In genomic region chr10:80855749-80856073, GRCm38 (mm10) we compare ENCODE assay signal across 8 mouse cellular contexts. TPM values are rescaled to one million over a fixed set of nuclear protein-coding genes. Genes with fewer than 3 reads are reported as not detected.
A peak's percentile ranks its signal among the peaks of the same experiment; 100 is the strongest.
DNase-seq lines count a peak whose midpoint lies in the region; ATAC-seq and TF ChIP-seq lines count a peak whose summit lies in the region.

No protein-coding gene starts in this region.

- peak overlapping the region; percentile 31 for H3K27ac ChIP-seq in cerebellum, adult 2 months (ENCODE audit: insufficient read depth, low read length)
- peak overlapping the region; percentile 92 for H3K27ac ChIP-seq in hindbrain, embryonic 10.5 days
- 0 out of 2 replicates have a peak overlapping the region, but pooled peaks have one; percentile 46 for H3K27ac ChIP-seq in midbrain, embryonic 12.5 days (replicated peaks)

- peak overlapping the region; percentile 89 for H3K9ac ChIP-seq in midbrain, embryonic 12.5 days (replicated peaks)

- no peaks in the 10 kb centered on the region for H3K9me3 ChIP-seq in hindbrain, embryonic 10.5 days
- no peaks in the 10 kb centered on the region for H3K9me3 ChIP-seq in midbrain, embryonic 12.5 days

- no peak for TF ChIP-seq POLR2A in lung, adult 2 months (IDR thresholded peaks at IDR 0.05; ENCODE audit: borderline replicate concordance, extremely low read depth, low read depth, low read length)
- TF ChIP-seq POLR2A in cerebellum, adult 2 months (IDR thresholded peaks at IDR 0.05; ENCODE audit: borderline replicate concordance, insufficient read depth, low read length), result no peak

- peaks cover 31% of the 10 kb centered on the region for H3K36me3 ChIP-seq in hindbrain, embryonic 10.5 days
- peaks cover 26% of the 10 kb centered on the region for H3K36me3 ChIP-seq in midbrain, embryonic 12.5 days

- TF ChIP-seq CTCF in lung, adult 2 months (IDR thresholded peaks at IDR 0.05; ENCODE audit: insufficient read depth, low read length), result no peak
- no peak for TF ChIP-seq CTCF in cerebellum, adult 2 months (IDR thresholded peaks at IDR 0.05; ENCODE audit: borderline replicate concordance, insufficient read depth, low read depth, low read length)

- peak; percentile 8; the same call in 1 of the 2 replicates for ATAC-seq in midbrain, embryonic 12.5 days (ENCODE audit: low FRiP score, low read depth)

- H3K4me2 ChIP-seq in midbrain, embryonic 12.5 days (replicated peaks), result peak overlapping the region; percentile 99

- peaks cover 5% of the 10 kb centered on the region for H3K4me1 ChIP-seq in lung, adult 2 months (ENCODE audit: control insufficient read depth, insufficient read depth, low read length)
- peaks cover 27% of the 10 kb centered on the region for H3K4me1 ChIP-seq in cerebellum, adult 2 months (ENCODE audit: control insufficient read depth, insufficient read depth, low read length)
- peaks cover 54% of the 10 kb centered on the region for H3K4me1 ChIP-seq in hindbrain, embryonic 10.5 days (replicated peaks)
- peaks cover 36% of the 10 kb centered on the region for H3K4me1 ChIP-seq in midbrain, embryonic 12.5 days

- H3K27me3 ChIP-seq in cerebellum, adult 2 months (ENCODE audit: control insufficient read depth, insufficient read depth, low read length), result no peaks in the 10 kb centered on the region
- H3K27me3 ChIP-seq in hindbrain, embryonic 10.5 days (ENCODE audit: insufficient read depth, poor library complexity, severe bottlenecking), result no peaks in the 10 kb centered on the region
- H3K27me3 ChIP-seq in midbrain, embryonic 12.5 days, result no peaks in the 10 kb centered on the region

- DNase-seq in lung, adult 2 months, result no peak
- no peak for DNase-seq in lung, postnatal 10 days
- DNase-seq in cerebellum, adult 2 months, result peak; percentile 76 to 81
- DNase-seq in hindbrain, embryonic 10.5 days (ENCODE audit: low spot score), result no peak
- DNase-seq in frontal cortex, postnatal 10 days (ENCODE audit: low spot score in 2 of 2), result no peak
- no peak for DNase-seq in right cerebral cortex, postnatal 36 days (ENCODE audit: low spot score in 2 of 2)
- DNase-seq in gastrocnemius, postnatal 4 days (ENCODE audit: low spot score in 2 of 2), result no peak

- WGBS in lung, adult 2 months, result 14% methylated on average over 11 of the region's 11 CpGs
- WGBS in cerebellum, adult 2 months, result 2% methylated on average over 11 of the region's 11 CpGs
- 22% methylated on average over 11 of the region's 11 CpGs for WGBS in hindbrain, embryonic 10.5 days
- WGBS in midbrain, embryonic 12.5 days, result 25% methylated on average over 11 of the region's 11 CpGs

- peak overlapping the region; percentile 86 for H3K4me3 ChIP-seq in lung, adult 2 months (replicated peaks; ENCODE audit: extremely low read depth, low read depth, low read length)
- H3K4me3 ChIP-seq in cerebellum, adult 2 months (replicated peaks; ENCODE audit: insufficient read depth, low read depth, low read length), result peak overlapping the region; percentile 95
- H3K4me3 ChIP-seq in hindbrain, embryonic 10.5 days, result peak overlapping the region; percentile 79
- H3K4me3 ChIP-seq in midbrain, embryonic 12.5 days, result peak overlapping the region; percentile 94

RNA-seq across cellular contexts. Expression of gene Sppl2b, which starts 0.6 kb away (rescaled TPM):
- 91.7 and 93.9 TPM in 2 replicates for polyA plus RNA-seq in lung, adult 2 months (2012; rRNA removed)
- 123 and 132 TPM in 2 replicates for polyA plus RNA-seq in cerebellum, adult 2 months (2012; rRNA removed)
- 46.3 and 52.9 TPM in 2 replicates for polyA plus RNA-seq in hindbrain, embryonic 10.5 days (2016; fragmentation: Nextera tagmentation; extraction: Ambion mirVana)
- polyA plus RNA-seq in midbrain, embryonic 12.5 days (2016; fragmentation: Nextera tagmentation; extraction: Ambion mirVana), result 44.6 and 47.1 TPM in 2 replicates
- total RNA-seq in gastrocnemius, postnatal 4 days (2021), result 10 to 100 TPM; 30.9 to 38.6 TPM

RNA-seq across cellular contexts. Expression of gene Lsm7, which starts 0.7 kb away (rescaled TPM):
- 78.5 and 79.1 TPM in 2 replicates for polyA plus RNA-seq in lung, adult 2 months (2012; rRNA removed)
- polyA plus RNA-seq in cerebellum, adult 2 months (2012; rRNA removed), result 213 and 215 TPM in 2 replicates
- polyA plus RNA-seq in hindbrain, embryonic 10.5 days (2016; fragmentation: Nextera tagmentation; extraction: Ambion mirVana), result 314 and 327 TPM in 2 replicates
- polyA plus RNA-seq in midbrain, embryonic 12.5 days (2016; fragmentation: Nextera tagmentation; extraction: Ambion mirVana), result 250 and 263 TPM in 2 replicates
- 10 to 100 TPM; 53.7 to 54.2 TPM for total RNA-seq in gastrocnemius, postnatal 4 days (2021)

RNA-seq across cellular contexts. Expression of gene Lingo3, which starts 11.9 kb away (rescaled TPM):
- polyA plus RNA-seq in lung, adult 2 months (2012; rRNA removed), result 0.10 and 0.31 TPM in 2 replicates
- 54.4 and 69.1 TPM in 2 replicates for polyA plus RNA-seq in cerebellum, adult 2 months (2012; rRNA removed)
- polyA plus RNA-seq in hindbrain, embryonic 10.5 days (2016; fragmentation: Nextera tagmentation; extraction: Ambion mirVana), result 0.61 and 0.93 TPM in 2 replicates
- polyA plus RNA-seq in midbrain, embryonic 12.5 days (2016; fragmentation: Nextera tagmentation; extraction: Ambion mirVana), result 0.77 and 1.0 TPM in 2 replicates
- 10 to 100 TPM; 21.5 to 22.1 TPM for total RNA-seq in gastrocnemius, postnatal 4 days (2021)

RNA-seq across cellular contexts. Expression of gene Tmprss9, which starts 15.9 kb away (rescaled TPM):
- polyA plus RNA-seq in lung, adult 2 months (2012; rRNA removed), result 0.06 and 0.07 TPM in 2 replicates
- polyA plus RNA-seq in cerebellum, adult 2 months (2012; rRNA removed), result 0.41 and 0.74 TPM in 2 replicates
- polyA plus RNA-seq in hindbrain, embryonic 10.5 days (2016; fragmentation: Nextera tagmentation; extraction: Ambion mirVana), result 0.04 and 0.14 TPM in 2 replicates
- polyA plus RNA-seq in midbrain, embryonic 12.5 days (2016; fragmentation: Nextera tagmentation; extraction: Ambion mirVana), result 0.08 and 0.14 TPM in 2 replicates
- under 1 TPM in 1 of 2 experiments, not detected in 1; 0.10 TPM for total RNA-seq in gastrocnemius, postnatal 4 days (2021)

RNA-seq across cellular contexts. Expression of gene Oaz1, which starts 29.3 kb away (rescaled TPM):
- polyA plus RNA-seq in lung, adult 2 months (2012; rRNA removed), result 804 and 834 TPM in 2 replicates
- polyA plus RNA-seq in cerebellum, adult 2 months (2012; rRNA removed), result 776 and 779 TPM in 2 replicates
- 2,287 and 2,328 TPM in 2 replicates for polyA plus RNA-seq in hindbrain, embryonic 10.5 days (2016; fragmentation: Nextera tagmentation; extraction: Ambion mirVana)
- polyA plus RNA-seq in midbrain, embryonic 12.5 days (2016; fragmentation: Nextera tagmentation; extraction: Ambion mirVana), result 1,390 and 1,564 TPM in 2 replicates
- 100 to 1,000 TPM; 785 to 853 TPM for total RNA-seq in gastrocnemius, postnatal 4 days (2021)

Comparison
In these comparisons a context has a peak if more than half of its experiments do, and no peak if none do; other contexts are left out.
1. DNase-seq: peak in cerebellum, adult 2 months (2 of 2); none in lung, adult 2 months (single experiment), lung, postnatal 10 days (single experiment), hindbrain, embryonic 10.5 days (single experiment), frontal cortex, postnatal 10 days (0 of 2), right cerebral cortex, postnatal 36 days (0 of 2) and gastrocnemius, postnatal 4 days (0 of 2).
2. H3K27ac ChIP-seq: peak in every context shown above with its lines; median percentile 92 in hindbrain, embryonic 10.5 days; 46 in midbrain, embryonic 12.5 days; 31 in cerebellum, adult 2 months.
3. RNA of gene Lingo3, which starts 11.9 kb away (polyA plus RNA-seq): 54.4 to 69.1 TPM in cerebellum, adult 2 months; 0.77 to 1.0 TPM in midbrain, embryonic 12.5 days, 0.61 to 0.93 TPM in hindbrain, embryonic 10.5 days and 0.10 to 0.31 TPM in lung, adult 2 months; every median in the first group is over 10 times any median in the second.
4. Peak in every context shown above with its lines, with median percentiles within 50 percentile points of each other: H3K4me3 ChIP-seq.